Mouse (Mus musculus) spleen, adult 12 weeks (tissue): Measurements from ENCODE around the gene Enah.

Experiments used
- DNase-seq: peaks from one replicate; pipeline ENCODE4 v3.0.0; 2022; ENCODE audit warnings: low spot score

Gene Enah

GRCm38 (mm10) chr1:182019926-182020801 is at the start of gene Enah:
Enah (minus strand) TSS chr1:182019990.
- no peak for DNase-seq

GRCm38 (mm10) chr1:182068136-182068535 is 48.3 kb upstream of the Enah start:
- no peak for DNase-seq

- DNase-seq: no peak
Measured at GRCm38 (mm10) chr1:182066527-182067465, 47.0 kb upstream of the Enah start.

GRCm38 (mm10) chr1:182063716-182064115 is 43.9 kb upstream of the Enah start:
- DNase-seq: no peak

- no peak for DNase-seq
Measured at GRCm38 (mm10) chr1:182062801-182063200, 43.0 kb upstream of the Enah start.

GRCm38 (mm10) chr1:182061203-182061602 is 41.4 kb upstream of the Enah start:
- DNase-seq: no peak

GRCm38 (mm10) chr1:182059806-182060205 is 40.0 kb upstream of the Enah start:
- no peak for DNase-seq

- no peak for DNase-seq
Measured at GRCm38 (mm10) chr1:182057998-182058397, 38.2 kb upstream of the Enah start.

- no peak for DNase-seq
Measured at GRCm38 (mm10) chr1:182055122-182055521, 35.3 kb upstream of the Enah start.

GRCm38 (mm10) chr1:182054651-182055050 is 34.9 kb upstream of the Enah start:
- no peak for DNase-seq

GRCm38 (mm10) chr1:182052973-182053372 is 33.2 kb upstream of the Enah start:
- no peak for DNase-seq

- DNase-seq: no peak
Measured at GRCm38 (mm10) chr1:182052385-182052784, 32.6 kb upstream of the Enah start.

GRCm38 (mm10) chr1:182049813-182050212 is 30.0 kb upstream of the Enah start:
- DNase-seq: no peak

- no peak for DNase-seq
Measured at GRCm38 (mm10) chr1:182048101-182048500, 28.3 kb upstream of the Enah start.

- DNase-seq: no peak
Measured at GRCm38 (mm10) chr1:182047016-182047690, 27.4 kb upstream of the Enah start.

- DNase-seq: no peak
Measured at GRCm38 (mm10) chr1:182045208-182045607, 25.4 kb upstream of the Enah start.

GRCm38 (mm10) chr1:182040538-182040937 is 20.7 kb upstream of the Enah start:
- no peak for DNase-seq

GRCm38 (mm10) chr1:182031757-182032156 is 12.0 kb upstream of the Enah start:
- DNase-seq: no peak

GRCm38 (mm10) chr1:182031066-182031465 is 11.3 kb upstream of the Enah start:
- DNase-seq: no peak

GRCm38 (mm10) chr1:182029989-182030649 is 10.3 kb upstream of the Enah start:
- DNase-seq: no peak
